9 mouse cellular contexts compared by ENCODE assay signal in genomic region chr6:125160558-125160853, GRCm38 (mm10). TPM values are rescaled to one million over a fixed set of nuclear protein-coding genes. Genes with fewer than 3 reads are reported as not detected.
DNase-seq lines count a peak whose midpoint lies in the region; ATAC-seq and TF ChIP-seq lines count a peak whose summit lies in the region.
"Had no signal": no experiment of that assay in that cellular context is flagged by ENCODE, and none has a peak within 500 bp of the region (broad histone marks: within the 10 kb centered on the region; RNA-seq: fewer than 3 reads in every experiment).

No protein-coding gene starts in this region.

- DNase-seq in heart, adult 2 months = no peak
- no peak for DNase-seq in heart, postnatal 4 days
- DNase-seq in heart, postnatal 0 days (ENCODE audit: low spot score) = no peak
- no peak for DNase-seq in left cerebral cortex, postnatal 36 days (ENCODE audit: low spot score in 2 of 2)
- DNase-seq in natural killer cell, adult 2 months (ENCODE audit: low spot score in 2 of 2) = no peak

- H3K27me3 ChIP-seq in heart, adult 2 months (ENCODE audit: control insufficient read depth, insufficient read depth, low read length) = no peaks in the 10 kb centered on the region
- no peaks in the 10 kb centered on the region for H3K27me3 ChIP-seq in midbrain, embryonic 12.5 days
- no peaks in the 10 kb centered on the region for H3K27me3 ChIP-seq in midbrain, embryonic 15.5 days (replicated peaks)
- no peaks in the 10 kb centered on the region for H3K27me3 ChIP-seq in heart, postnatal 0 days (ENCODE audit: control insufficient read depth, insufficient read depth, low read length)
- no peaks in the 10 kb centered on the region for H3K27me3 ChIP-seq in stomach, embryonic 16.5 days (ENCODE audit: control insufficient read depth, insufficient read depth, low read length)
- H3K27me3 ChIP-seq: megakaryocyte, embryonic 14.5 days had no signal

- peak overlapping the region; percentile 59 for H3K27ac ChIP-seq in heart, adult 2 months
- H3K27ac ChIP-seq in midbrain, embryonic 12.5 days (replicated peaks) = peak overlapping the region; percentile 56; the same call in 1 of the 2 replicates
- H3K27ac ChIP-seq in midbrain, embryonic 15.5 days = no peak overlapping the region
- H3K27ac ChIP-seq in heart, postnatal 0 days (ENCODE audit: low read depth) = peak overlapping the region; percentile 80
- H3K27ac ChIP-seq in stomach, embryonic 16.5 days (ENCODE audit: low read length) = peak overlapping the region; percentile 30; the same call in 1 of the 2 replicates

- TF ChIP-seq EP300 in heart, adult 2 months (IDR thresholded peaks at IDR 0.05; ENCODE audit: insufficient read depth, low read depth, low read length) = no peak
- 0 out of 2 replicates have a peak, but pooled peaks have one; percentile 33 for TF ChIP-seq EP300 in heart, postnatal 0 days (IDR thresholded peaks at IDR 0.05; ENCODE audit: low read depth)

- H3K9ac ChIP-seq in heart, adult 2 months (ENCODE audit: low read depth, low read length) = no peak overlapping the region
- no peak overlapping the region for H3K9ac ChIP-seq in midbrain, embryonic 12.5 days (replicated peaks)
- no peak overlapping the region for H3K9ac ChIP-seq in midbrain, embryonic 15.5 days
- H3K9ac ChIP-seq in heart, postnatal 0 days (replicated peaks; ENCODE audit: low read depth, low read length) = no peak overlapping the region
- H3K9ac ChIP-seq in stomach, embryonic 16.5 days (ENCODE audit: low read length) = no peak overlapping the region

- H3K9me3 ChIP-seq in midbrain, embryonic 12.5 days = no peaks in the 10 kb centered on the region
- no peaks in the 10 kb centered on the region for H3K9me3 ChIP-seq in midbrain, embryonic 15.5 days
- H3K9me3 ChIP-seq in heart, postnatal 0 days (replicated peaks; ENCODE audit: control insufficient read depth, low read length) = no peaks in the 10 kb centered on the region
- no peaks in the 10 kb centered on the region for H3K9me3 ChIP-seq in stomach, embryonic 16.5 days (replicated peaks; ENCODE audit: control insufficient read depth, low read length)
- H3K9me3 ChIP-seq: megakaryocyte, embryonic 14.5 days had no signal

- TF ChIP-seq POLR2A in heart, adult 2 months (IDR thresholded peaks at IDR 0.05; ENCODE audit: insufficient read depth, low read depth, low read length) = no peak

- peaks cover 9% of the 10 kb centered on the region for H3K4me1 ChIP-seq in heart, adult 2 months (ENCODE audit: control insufficient read depth, insufficient read depth, low read length)
- H3K4me1 ChIP-seq in midbrain, embryonic 12.5 days = peaks cover 43% of the 10 kb centered on the region
- H3K4me1 ChIP-seq in midbrain, embryonic 15.5 days = peaks cover 27% of the 10 kb centered on the region
- peaks cover 18% of the 10 kb centered on the region for H3K4me1 ChIP-seq in heart, postnatal 0 days (ENCODE audit: control insufficient read depth, insufficient read depth)
- H3K4me1 ChIP-seq in stomach, embryonic 16.5 days (ENCODE audit: control insufficient read depth, insufficient read depth, low read length) = peaks cover 27% of the 10 kb centered on the region

- peaks cover 6% of the 10 kb centered on the region for H3K36me3 ChIP-seq in heart, adult 2 months (ENCODE audit: control insufficient read depth, insufficient read depth, low read length)
- peaks cover 47% of the 10 kb centered on the region for H3K36me3 ChIP-seq in midbrain, embryonic 12.5 days
- H3K36me3 ChIP-seq in midbrain, embryonic 15.5 days (replicated peaks) = peaks cover 13% of the 10 kb centered on the region
- H3K36me3 ChIP-seq in heart, postnatal 0 days (replicated peaks; ENCODE audit: control insufficient read depth, insufficient read depth, low read length) = peaks cover 61% of the 10 kb centered on the region
- 0 out of 2 replicates have a peak, but pooled peaks cover 5% of the 10 kb centered on the region for H3K36me3 ChIP-seq in stomach, embryonic 16.5 days (ENCODE audit: control insufficient read depth, insufficient read depth, low read length)

- H3K4me3 ChIP-seq in heart, adult 2 months = no peak overlapping the region
- H3K4me3 ChIP-seq in midbrain, embryonic 12.5 days = no peak overlapping the region
- no peak overlapping the region for H3K4me3 ChIP-seq in midbrain, embryonic 15.5 days
- no peak overlapping the region for H3K4me3 ChIP-seq in heart, postnatal 0 days (ENCODE audit: low read depth, low read length)
- no peak overlapping the region for H3K4me3 ChIP-seq in stomach, embryonic 16.5 days (replicated peaks; ENCODE audit: low read length)

- no peak for TF ChIP-seq CTCF in heart, adult 2 months (IDR thresholded peaks at IDR 0.05)
- TF ChIP-seq CTCF in heart, postnatal 0 days (IDR thresholded peaks at IDR 0.05; ENCODE audit: low read depth) = no peak

- WGBS in heart, adult 2 months = 62% methylated on average over 10 of the region's 10 CpGs
- WGBS in midbrain, embryonic 12.5 days = 51% methylated on average over 10 of the region's 10 CpGs
- 50% methylated on average over 10 of the region's 10 CpGs for WGBS in midbrain, embryonic 15.5 days
- 37% methylated on average over 10 of the region's 10 CpGs for WGBS in heart, postnatal 0 days
- WGBS in stomach, embryonic 16.5 days = 62% methylated on average over 10 of the region's 10 CpGs

- H3K79me2 ChIP-seq in heart, adult 2 months (replicated peaks; ENCODE audit: control insufficient read depth, insufficient read depth, low read length) = no peaks in the 10 kb centered on the region; the same call in 1 of the 2 replicates

- ATAC-seq in midbrain, embryonic 12.5 days (ENCODE audit: low FRiP score, low read depth) = no peak
- ATAC-seq in midbrain, embryonic 15.5 days (replicated peaks) = no peak
- no peak for ATAC-seq in heart, postnatal 0 days (ENCODE audit: insufficient read depth, low read depth)
- no peak for ATAC-seq in stomach, embryonic 16.5 days (ENCODE audit: insufficient read depth, low FRiP score)

- H3K4me2 ChIP-seq in midbrain, embryonic 12.5 days (replicated peaks) = no peak overlapping the region
- H3K4me2 ChIP-seq in midbrain, embryonic 15.5 days = no peak overlapping the region
- H3K4me2 ChIP-seq in heart, postnatal 0 days (ENCODE audit: low read depth, low read length) = no peak overlapping the region
- no peak overlapping the region for H3K4me2 ChIP-seq in stomach, embryonic 16.5 days (ENCODE audit: low read depth, low read length)

- intact Hi-C loops in heart, adult 2 months (cut with DNase I) = loop anchor here (2.0 to 10.0 kb wide), 2 partner anchors 14 to 54 kb away; partner anchors contain the start of gene Vamp1
- intact Hi-C loops in left cerebral cortex, postnatal 36 days (cut with DNase I) = no loop called here

RNA-seq across cellular contexts. Expression of gene Gapdh, which starts 5.8 kb away (rescaled TPM):
- 1,000 to 10,000 TPM; 4,018 to 4,312 TPM for total RNA-seq in heart, adult 2 months (2021)
- 7,726 and 8,318 TPM in 2 replicates for polyA plus RNA-seq in heart, adult 2 months (2012; rRNA removed)
- 1,000 to 10,000 TPM; 3,371 to 3,611 TPM for total RNA-seq in heart, postnatal 4 days (2021)
- polyA plus RNA-seq in midbrain, embryonic 12.5 days (2016; fragmentation: Nextera tagmentation; extraction: Ambion mirVana) = 1,933 and 1,972 TPM in 2 replicates
- polyA plus RNA-seq in midbrain, embryonic 15.5 days (2015; fragmentation: Nextera tagmentation; extraction: Ambion mirVana) = 1,389 and 1,453 TPM in 2 replicates
- total RNA-seq in heart, postnatal 0 days (2014; rRNA removed; ENCODE audit: low replicate concordance) = 6,647 and 7,476 TPM in 2 replicates
- polyA plus RNA-seq in heart, postnatal 0 days (2015; fragmentation: Nextera tagmentation; extraction: Ambion mirVana) = 3,728 and 4,065 TPM in 2 replicates
- polyA plus RNA-seq in stomach, embryonic 16.5 days (2015; fragmentation: Nextera tagmentation; extraction: Ambion mirVana) = 1,523 and 1,787 TPM in 2 replicates
- total RNA-seq in left cerebral cortex, postnatal 36 days (2021) = 1,000 to 10,000 TPM; 2,336 to 2,609 TPM

RNA-seq across cellular contexts. Expression of gene Iffo1, which starts 15.5 kb away (rescaled TPM):
- total RNA-seq in heart, adult 2 months (2021) = 1 to 10 TPM; 5.7 to 7.0 TPM
- 19.7 and 21.8 TPM in 2 replicates for polyA plus RNA-seq in heart, adult 2 months (2012; rRNA removed)
- 10 to 100 TPM; 18.0 to 18.6 TPM for total RNA-seq in heart, postnatal 4 days (2021)
- 18.7 and 18.8 TPM in 2 replicates for polyA plus RNA-seq in midbrain, embryonic 12.5 days (2016; fragmentation: Nextera tagmentation; extraction: Ambion mirVana)
- 22.0 and 23.3 TPM in 2 replicates for polyA plus RNA-seq in midbrain, embryonic 15.5 days (2015; fragmentation: Nextera tagmentation; extraction: Ambion mirVana)
- 10.6 and 41.9 TPM in 2 replicates for total RNA-seq in heart, postnatal 0 days (2014; rRNA removed; ENCODE audit: low replicate concordance)
- polyA plus RNA-seq in heart, postnatal 0 days (2015; fragmentation: Nextera tagmentation; extraction: Ambion mirVana) = 10.5 and 12.3 TPM in 2 replicates
- 6.0 and 8.8 TPM in 2 replicates for polyA plus RNA-seq in stomach, embryonic 16.5 days (2015; fragmentation: Nextera tagmentation; extraction: Ambion mirVana)
- 10 to 100 TPM; 63.0 to 67.2 TPM for total RNA-seq in left cerebral cortex, postnatal 36 days (2021)

RNA-seq across cellular contexts. Expression of gene Nop2, which starts 28.8 kb away (rescaled TPM):
- total RNA-seq in heart, adult 2 months (2021) = 10 to 100 TPM; 18.9 to 20.3 TPM
- 8.3 and 13.6 TPM in 2 replicates for polyA plus RNA-seq in heart, adult 2 months (2012; rRNA removed)
- total RNA-seq in heart, postnatal 4 days (2021) = 10 to 100 TPM; 24.4 to 25.3 TPM
- 54.1 and 56.4 TPM in 2 replicates for polyA plus RNA-seq in midbrain, embryonic 12.5 days (2016; fragmentation: Nextera tagmentation; extraction: Ambion mirVana)
- polyA plus RNA-seq in midbrain, embryonic 15.5 days (2015; fragmentation: Nextera tagmentation; extraction: Ambion mirVana) = 48.4 and 49.1 TPM in 2 replicates
- total RNA-seq in heart, postnatal 0 days (2014; rRNA removed; ENCODE audit: low replicate concordance) = 21.4 and 22.9 TPM in 2 replicates
- 20.6 and 25.3 TPM in 2 replicates for polyA plus RNA-seq in heart, postnatal 0 days (2015; fragmentation: Nextera tagmentation; extraction: Ambion mirVana)
- 56.6 and 57.9 TPM in 2 replicates for polyA plus RNA-seq in stomach, embryonic 16.5 days (2015; fragmentation: Nextera tagmentation; extraction: Ambion mirVana)
- 10 to 100 TPM; 26.4 to 26.6 TPM for total RNA-seq in left cerebral cortex, postnatal 36 days (2021)

RNA-seq across cellular contexts. Expression of gene Ncapd2, which starts 31.0 kb away (rescaled TPM):
- 10 to 100 TPM; 17.6 TPM for total RNA-seq in heart, adult 2 months (2021)
- 34.0 and 40.2 TPM in 2 replicates for polyA plus RNA-seq in heart, adult 2 months (2012; rRNA removed)
- total RNA-seq in heart, postnatal 4 days (2021) = 100 to 1,000 TPM; 101 to 111 TPM
- polyA plus RNA-seq in midbrain, embryonic 12.5 days (2016; fragmentation: Nextera tagmentation; extraction: Ambion mirVana) = 183 and 192 TPM in 2 replicates
- 58.3 and 58.6 TPM in 2 replicates for polyA plus RNA-seq in midbrain, embryonic 15.5 days (2015; fragmentation: Nextera tagmentation; extraction: Ambion mirVana)
- 85.4 and 98.0 TPM in 2 replicates for total RNA-seq in heart, postnatal 0 days (2014; rRNA removed; ENCODE audit: low replicate concordance)
- polyA plus RNA-seq in heart, postnatal 0 days (2015; fragmentation: Nextera tagmentation; extraction: Ambion mirVana) = 24.5 and 26.3 TPM in 2 replicates
- 90.3 and 102 TPM in 2 replicates for polyA plus RNA-seq in stomach, embryonic 16.5 days (2015; fragmentation: Nextera tagmentation; extraction: Ambion mirVana)
- 10 to 100 TPM; 24.2 to 30.2 TPM for total RNA-seq in left cerebral cortex, postnatal 36 days (2021)

RNA-seq across cellular contexts. Expression of gene Mrpl51, which starts 31.1 kb away (rescaled TPM):
- total RNA-seq in heart, adult 2 months (2021) = 100 to 1,000 TPM; 303 to 343 TPM
- polyA plus RNA-seq in heart, adult 2 months (2012; rRNA removed) = 166 and 170 TPM in 2 replicates
- total RNA-seq in heart, postnatal 4 days (2021) = 100 to 1,000 TPM; 248 to 271 TPM
- 165 and 172 TPM in 2 replicates for polyA plus RNA-seq in midbrain, embryonic 12.5 days (2016; fragmentation: Nextera tagmentation; extraction: Ambion mirVana)
- 129 and 131 TPM in 2 replicates for polyA plus RNA-seq in midbrain, embryonic 15.5 days (2015; fragmentation: Nextera tagmentation; extraction: Ambion mirVana)
- 109 and 165 TPM in 2 replicates for total RNA-seq in heart, postnatal 0 days (2014; rRNA removed; ENCODE audit: low replicate concordance)
- polyA plus RNA-seq in heart, postnatal 0 days (2015; fragmentation: Nextera tagmentation; extraction: Ambion mirVana) = 426 and 447 TPM in 2 replicates
- polyA plus RNA-seq in stomach, embryonic 16.5 days (2015; fragmentation: Nextera tagmentation; extraction: Ambion mirVana) = 212 and 232 TPM in 2 replicates
- total RNA-seq in left cerebral cortex, postnatal 36 days (2021) = 10 to 100 TPM; 63.3 to 66.1 TPM
